ENCODE assay signal across 8 mouse cellular contexts in genomic region chr3:95124246-95124645, GRCm38 (mm10). TPM values are rescaled to one million over a fixed set of nuclear protein-coding genes. Genes with fewer than 3 reads are reported as not detected.
DNase-seq lines count a peak whose midpoint lies in the region; ATAC-seq and TF ChIP-seq lines count a peak whose summit lies in the region.

Gene Tmod4 (plus strand): TSS chr3:95124476.

- H3K4me1 ChIP-seq in lung, adult 2 months (ENCODE audit: control insufficient read depth, insufficient read depth, low read length), result peaks cover 5% of the 10 kb centered on the region
- peaks cover 20% of the 10 kb centered on the region for H3K4me1 ChIP-seq in embryonic facial prominence, embryonic 13.5 days

- peaks cover 50% of the 10 kb centered on the region for H3K36me3 ChIP-seq in embryonic facial prominence, embryonic 13.5 days

- whole genome bisulfite sequencing in lung, adult 2 months, result 52% methylated on average over 6 of the region's 6 CpGs
- WGBS in embryonic facial prominence, embryonic 13.5 days, result 59% methylated on average over 6 of the region's 6 CpGs

- ATAC-seq in embryonic facial prominence, embryonic 13.5 days (ENCODE audit: insufficient number of reproducible peaks, insufficient read depth, low FRiP score, low TSS enrichment, low read depth), result no peak
- ATAC-seq in megakaryocyte-erythroid progenitor cell, adult 5-6 weeks (replicated peaks; ENCODE audit: low FRiP score, low TSS enrichment, poor library complexity, severe bottlenecking), result peak; percentile 71

- no peak for DNase-seq in lung, adult 2 months
- no peak for DNase-seq in lung, postnatal 25 days (ENCODE audit: low spot score)
- no peak for DNase-seq in heart, postnatal 14 days
- no peak for DNase-seq in right cerebral cortex, postnatal 36 days (ENCODE audit: low spot score in 2 of 2)
- DNase-seq in frontal cortex, adult 2 months (ENCODE audit: extremely low spot score in 1 of 2, low spot score in 1 of 2), result no peak
- DNase-seq in left cerebral cortex, postnatal 14 days (ENCODE audit: low spot score in 2 of 2), result no peak

- no peaks in the 10 kb centered on the region for H3K27me3 ChIP-seq in embryonic facial prominence, embryonic 13.5 days

- intact Hi-C loops in heart, postnatal 14 days (cut with DNase I), result no loop called here
- intact Hi-C loops in left cerebral cortex, postnatal 14 days (cut with DNase I), result no loop called here

- peak; percentile 61 for TF ChIP-seq CTCF in lung, adult 2 months (IDR thresholded peaks at IDR 0.05; ENCODE audit: insufficient read depth, low read length)

- H3K27ac ChIP-seq in embryonic facial prominence, embryonic 13.5 days, result peak within 1 kb of the TSS; percentile 63

- no peak for TF ChIP-seq POLR2A in lung, adult 2 months (IDR thresholded peaks at IDR 0.05; ENCODE audit: borderline replicate concordance, extremely low read depth, low read depth, low read length)

- no peaks in the 10 kb centered on the region for H3K9me3 ChIP-seq in embryonic facial prominence, embryonic 13.5 days

- no peak within 1 kb of the TSS for H3K4me2 ChIP-seq in embryonic facial prominence, embryonic 13.5 days

- no peak within 1 kb of the TSS for H3K9ac ChIP-seq in embryonic facial prominence, embryonic 13.5 days

- H3K4me3 ChIP-seq in lung, adult 2 months (replicated peaks; ENCODE audit: extremely low read depth, low read depth, low read length), result no peak within 1 kb of the TSS
- H3K4me3 ChIP-seq in embryonic facial prominence, embryonic 13.5 days, result no peak within 1 kb of the TSS

RNA-seq across cellular contexts. Expression of gene Tmod4, which starts in this region (rescaled TPM):
- polyA plus RNA-seq in lung, adult 2 months (2012; rRNA removed), result 1.5 and 3.5 TPM in 2 replicates
- 0.65 and 0.69 TPM in 2 replicates for polyA plus RNA-seq in embryonic facial prominence, embryonic 13.5 days (2015; fragmentation: Nextera tagmentation; extraction: Ambion mirVana)
- total RNA-seq in heart, postnatal 14 days (2021), result 10 to 100 TPM; 10.6 to 11.1 TPM
- total RNA-seq in megakaryocyte-erythroid progenitor cell, adult 5-6 weeks (2014; fragmentation: Nextera tagmentation), result 2.4 and 5.1 TPM in 2 replicates
- total RNA-seq in megakaryocyte-erythroid progenitor cell, adult 5-6 weeks (2017), result 0.99 and 2.9 TPM in 2 replicates
- polyA plus RNA-seq in frontal cortex, adult 2 months (2012; rRNA removed), result 0.98 and 2.4 TPM in 2 replicates
- total RNA-seq in left cerebral cortex, postnatal 14 days (2021), result under 1 TPM; 0.29 to 0.32 TPM
